Mouse (Mus musculus): Measurements from ENCODE around the gene Dr1.
"Not testable (repeated sequence)": the region's sequence is repeated elsewhere in the genome, so short reads cannot be mapped to it uniquely, and the experiment has no call there.

Gene Dr1

GRCm38 (mm10) chr5:108268127-108269062 is at the start of gene Dr1:
Gene Dr1, plus strand, starts transcription at chr5:108268897.
- DNase-seq = peak; percentile 87

GRCm38 (mm10) chr5:108224077-108224476 is 44.6 kb upstream of the Dr1 start:
- no peak for DNase-seq

- no peak for DNase-seq
Measured at GRCm38 (mm10) chr5:108226159-108226558, 42.5 kb upstream of the Dr1 start.

- DNase-seq = no peak
Measured at GRCm38 (mm10) chr5:108246314-108246765, 22.4 kb upstream of the Dr1 start.

- no peak for DNase-seq
Measured at GRCm38 (mm10) chr5:108250033-108250432, 18.7 kb upstream of the Dr1 start.

GRCm38 (mm10) chr5:108255259-108255658 is 13.4 kb upstream of the Dr1 start:
- no peak for DNase-seq

- no peak for DNase-seq
Measured at GRCm38 (mm10) chr5:108262722-108263121, 6.0 kb upstream of the Dr1 start.

- not testable (repeated sequence) for DNase-seq
Measured at GRCm38 (mm10) chr5:108263785-108264184, 4.9 kb upstream of the Dr1 start.

GRCm38 (mm10) chr5:108266990-108267389 is 1.7 kb upstream of the Dr1 start:
- DNase-seq = no peak

- DNase-seq = no peak
Measured at GRCm38 (mm10) chr5:108269063-108269810, 540 bp downstream of the Dr1 start.

GRCm38 (mm10) chr5:108269811-108270151 is 1.1 kb downstream of the Dr1 start:
- DNase-seq = no peak

- no peak for DNase-seq
Measured at GRCm38 (mm10) chr5:108270415-108270814, 1.7 kb downstream of the Dr1 start.

- DNase-seq = not testable (repeated sequence)
Measured at GRCm38 (mm10) chr5:108271345-108271744, 2.6 kb downstream of the Dr1 start.

GRCm38 (mm10) chr5:108286957-108287356 is 18.3 kb downstream of the Dr1 start:
- no peak for DNase-seq

GRCm38 (mm10) chr5:108301567-108301966 is 32.9 kb downstream of the Dr1 start:
- DNase-seq = no peak

GRCm38 (mm10) chr5:108312224-108313064 is 43.7 kb downstream of the Dr1 start, which contains the start of gene Pigg:
Gene Pigg, plus strand, starts transcription at chr5:108312609.
- DNase-seq = peak; percentile 88

- no peak for DNase-seq
Measured at GRCm38 (mm10) chr5:108313065-108313860, 44.6 kb downstream of the Dr1 start.

Data from lung, postnatal 14 days (tissue).